Mouse (Mus musculus) WW6 (cell line): ENCODE data around the gene Slit3.

Experiments
- DNase-seq: peaks from one replicate; pipeline ENCODE4 v3.0.0-alpha.2; 2013; ENCODE audit warnings: low read depth, low spot score

Gene Slit3

GRCm38 (mm10) chr11:35522802-35523452 lies 401.9 kb downstream of the Slit3 start:
- no peak for DNase-seq

- DNase-seq, result no peak
Measured at GRCm38 (mm10) chr11:35523773-35524172, 402.7 kb downstream of the Slit3 start.

GRCm38 (mm10) chr11:35526219-35526762 lies 405.3 kb downstream of the Slit3 start:
- DNase-seq, result no peak

- no peak for DNase-seq
Measured at GRCm38 (mm10) chr11:35527816-35528462, 406.9 kb downstream of the Slit3 start.

- no peak for DNase-seq
Measured at GRCm38 (mm10) chr11:35535027-35535426, 414.0 kb downstream of the Slit3 start.

- no peak for DNase-seq
Measured at GRCm38 (mm10) chr11:35537128-35538088, 416.4 kb downstream of the Slit3 start.

- DNase-seq, result no peak
Measured at GRCm38 (mm10) chr11:35542731-35543130, 421.7 kb downstream of the Slit3 start.

- no peak for DNase-seq
Measured at GRCm38 (mm10) chr11:35544112-35545064, 423.4 kb downstream of the Slit3 start.

- no peak for DNase-seq
Measured at GRCm38 (mm10) chr11:35546081-35546822, 425.2 kb downstream of the Slit3 start.

GRCm38 (mm10) chr11:35550036-35550435 lies 429.0 kb downstream of the Slit3 start:
- DNase-seq, result no peak

- DNase-seq, result no peak
Measured at GRCm38 (mm10) chr11:35556192-35556591, 435.2 kb downstream of the Slit3 start.

- DNase-seq, result no peak
Measured at GRCm38 (mm10) chr11:35557476-35557875, 436.5 kb downstream of the Slit3 start.

- no peak for DNase-seq
Measured at GRCm38 (mm10) chr11:35558311-35558710, 437.3 kb downstream of the Slit3 start.

GRCm38 (mm10) chr11:35559386-35559785 lies 438.4 kb downstream of the Slit3 start:
- no peak for DNase-seq

GRCm38 (mm10) chr11:35561760-35562159 lies 440.7 kb downstream of the Slit3 start:
- no peak for DNase-seq

GRCm38 (mm10) chr11:35565322-35565721 lies 444.3 kb downstream of the Slit3 start:
- no peak for DNase-seq

GRCm38 (mm10) chr11:35566686-35567085 lies 445.7 kb downstream of the Slit3 start:
- no peak for DNase-seq

GRCm38 (mm10) chr11:35569126-35569916 lies 448.3 kb downstream of the Slit3 start:
- no peak for DNase-seq

- DNase-seq, result no peak
Measured at GRCm38 (mm10) chr11:35569957-35570356, 448.9 kb downstream of the Slit3 start.
